Mouse (Mus musculus) layer of hippocampus, postnatal 36 days (tissue): ENCODE measurements at regions not wholly inside any gene's neighbourhood (a gene's known extent, or its start where the extent isn't known, plus 50 kb on each side); places are given as distances from the start of the nearest gene placed in this dataset.

Experiments used
- DNase-seq, 2 experiments: peaks; one replicate each; pipeline ENCODE4 v3.0.0; 2022

GRCm38 (mm10) chr12:52368034-52368433 is 135.7 kb upstream of the Arhgap5 start:
- DNase-seq, result no peak

GRCm38 (mm10) chr12:52368466-52368865 is 135.3 kb upstream of the Arhgap5 start:
- no peak for DNase-seq

GRCm38 (mm10) chr12:52370153-52370710 is 133.5 kb upstream of the Arhgap5 start:
- DNase-seq, result no peak

GRCm38 (mm10) chr12:52375116-52375515 is 128.7 kb upstream of the Arhgap5 start:
- DNase-seq, result no peak

GRCm38 (mm10) chr12:52376692-52377462 is 126.9 kb upstream of the Arhgap5 start:
- DNase-seq, result no peak

- peak; percentile 44 to 59 for DNase-seq
These were observed 126.3 kb upstream of the Arhgap5 start for GRCm38 (mm10) chr12:52377463-52377848.

GRCm38 (mm10) chr12:52379245-52379644 is 124.5 kb upstream of the Arhgap5 start:
- no peak for DNase-seq

- no peak for DNase-seq
These were observed 123.8 kb upstream of the Arhgap5 start for GRCm38 (mm10) chr12:52379960-52380359.

GRCm38 (mm10) chr12:52381161-52381967 is 122.4 kb upstream of the Arhgap5 start:
- DNase-seq, result no peak

GRCm38 (mm10) chr12:52381968-52382325 is 121.8 kb upstream of the Arhgap5 start:
- DNase-seq, result no peak

GRCm38 (mm10) chr12:52382832-52383580 is 120.8 kb upstream of the Arhgap5 start:
- DNase-seq, result no peak

GRCm38 (mm10) chr12:52389552-52389951 is 114.2 kb upstream of the Arhgap5 start:
- peak in 1 of 2 experiments; percentile 30 for DNase-seq

- DNase-seq, result no peak
These were observed 113.5 kb upstream of the Arhgap5 start for GRCm38 (mm10) chr12:52390242-52390641.

GRCm38 (mm10) chr12:52392636-52393035 is 111.1 kb upstream of the Arhgap5 start:
- no peak for DNase-seq

- DNase-seq, result no peak
These were observed 109.6 kb upstream of the Arhgap5 start for GRCm38 (mm10) chr12:52393981-52394718.

GRCm38 (mm10) chr12:52394719-52395062 is 109.1 kb upstream of the Arhgap5 start:
- DNase-seq, result no peak

- no peak for DNase-seq
These were observed 108.7 kb upstream of the Arhgap5 start for GRCm38 (mm10) chr12:52395111-52395510.

GRCm38 (mm10) chr12:52396178-52396841 is 107.5 kb upstream of the Arhgap5 start:
- peak; percentile 48 to 56 for DNase-seq

- DNase-seq, result no peak
These were observed 105.9 kb upstream of the Arhgap5 start for GRCm38 (mm10) chr12:52397718-52398510.

GRCm38 (mm10) chr12:52398511-52398975 is 105.2 kb upstream of the Arhgap5 start:
- DNase-seq, result no peak

- DNase-seq, result no peak
These were observed 103.7 kb upstream of the Arhgap5 start for GRCm38 (mm10) chr12:52400099-52400498.
